Mouse (Mus musculus): ENCODE data around the gene Smc3.

- TF ChIP-seq CTCF (IDR thresholded peaks at IDR 0.05; ENCODE audit: low read depth) (no peak), EP300 (IDR thresholded peaks at IDR 0.05; ENCODE audit: low read depth) (no peak)
Measured at GRCm38 (mm10) chr19:53682427-53682826, 82.2 kb downstream of the Smc3 start.
